Mouse (Mus musculus): ENCODE results near the gene Hand2.

Hand2 gene

GRCm38 (mm10) chr8:57324671-57325070 lies 3.9 kb downstream of the Hand2 start:
- DNase-seq (ENCODE audit: low spot score in 2 of 2): peak in 1 of 2 experiments; percentile 33

DNA sequence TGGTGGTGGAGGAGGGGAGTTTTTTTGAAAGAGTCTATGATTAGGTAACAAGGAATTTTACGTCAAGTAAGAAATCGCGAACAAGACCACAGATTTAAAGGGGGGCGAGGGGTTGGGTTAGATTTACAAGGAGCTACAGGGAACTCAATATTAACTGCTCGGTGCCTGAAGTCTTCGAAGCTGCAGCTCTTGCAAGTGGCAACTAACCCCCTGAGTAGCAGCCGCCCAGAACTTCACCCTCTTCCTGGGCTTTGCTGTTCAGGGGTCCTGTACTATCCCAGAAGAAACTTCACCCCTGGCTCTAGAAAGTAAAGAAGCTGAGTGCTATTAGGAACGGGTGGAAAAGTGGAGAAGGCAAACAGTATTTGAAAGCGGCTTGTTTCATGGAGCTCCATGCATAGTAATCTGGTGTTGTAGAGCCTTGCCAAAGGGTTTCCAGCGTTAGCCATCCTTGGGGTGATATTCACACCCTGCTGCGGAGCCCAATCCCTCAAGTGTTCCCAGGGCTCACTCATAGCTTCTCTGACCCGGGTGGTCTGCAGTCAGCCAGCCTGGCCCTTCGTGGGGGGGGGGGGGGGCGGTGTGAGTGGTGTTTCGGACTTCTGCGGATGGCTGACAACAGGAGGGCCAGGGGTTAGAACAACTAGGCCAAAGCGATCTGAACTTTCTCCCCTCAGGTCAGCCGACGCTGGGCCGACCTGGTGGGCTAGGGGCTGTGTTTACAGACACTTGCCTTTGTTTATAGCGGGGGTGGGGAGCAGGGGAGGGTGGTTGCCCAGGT lies 4.5 kb downstream of the Hand2 start:
- DNase-seq (ENCODE audit: low spot score in 2 of 2): peak in 1 of 2 experiments; percentile 54

- DNase-seq (ENCODE audit: low spot score in 2 of 2): peak in 1 of 2 experiments; percentile 48
Measured at GRCm38 (mm10) chr8:57326091-57327065, 5.6 kb downstream of the Hand2 start.

- no peak for DNase-seq (ENCODE audit: low spot score in 2 of 2)
Measured at GRCm38 (mm10) chr8:57327281-57328160, 6.7 kb downstream of the Hand2 start.

DNA sequence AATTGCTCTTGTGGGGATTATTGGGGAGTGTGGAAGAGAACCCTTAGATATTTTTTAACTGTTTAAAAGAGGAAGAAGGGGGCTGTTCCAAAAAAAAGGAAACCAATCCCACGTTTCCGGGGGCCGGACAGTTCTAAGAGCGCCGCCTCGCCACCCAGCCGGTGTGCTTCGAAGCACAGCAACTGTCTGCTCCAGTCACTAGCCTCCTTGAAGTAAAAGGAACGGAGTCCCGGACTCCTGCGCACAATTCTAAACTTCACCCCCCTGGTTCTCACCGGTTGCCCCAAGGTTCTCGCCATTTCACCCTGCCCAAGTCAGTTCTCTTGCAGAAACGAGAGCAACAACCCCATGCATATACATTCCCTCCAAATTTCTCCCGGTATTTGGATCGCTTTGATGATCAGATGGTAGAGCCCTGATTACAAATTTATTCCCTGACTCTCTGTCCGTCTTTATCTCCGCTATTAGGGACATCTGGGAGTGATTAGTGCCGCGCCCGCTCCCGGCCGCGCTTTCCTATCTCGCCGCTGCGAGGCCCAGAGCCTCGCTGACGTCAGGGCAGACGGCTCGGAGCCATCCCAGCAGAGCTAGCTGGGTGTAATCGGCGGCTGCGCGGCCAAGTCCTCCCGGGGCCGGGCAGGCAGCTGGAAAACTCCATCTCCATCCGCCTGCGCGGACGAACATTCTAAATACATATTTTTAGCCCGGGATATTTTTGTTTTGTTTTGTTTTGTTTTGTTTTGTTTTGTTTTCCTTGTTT lies 7.6 kb downstream of the Hand2 start:
- DNase-seq (ENCODE audit: low spot score in 2 of 2): peak; percentile 70 to 79

DNA sequence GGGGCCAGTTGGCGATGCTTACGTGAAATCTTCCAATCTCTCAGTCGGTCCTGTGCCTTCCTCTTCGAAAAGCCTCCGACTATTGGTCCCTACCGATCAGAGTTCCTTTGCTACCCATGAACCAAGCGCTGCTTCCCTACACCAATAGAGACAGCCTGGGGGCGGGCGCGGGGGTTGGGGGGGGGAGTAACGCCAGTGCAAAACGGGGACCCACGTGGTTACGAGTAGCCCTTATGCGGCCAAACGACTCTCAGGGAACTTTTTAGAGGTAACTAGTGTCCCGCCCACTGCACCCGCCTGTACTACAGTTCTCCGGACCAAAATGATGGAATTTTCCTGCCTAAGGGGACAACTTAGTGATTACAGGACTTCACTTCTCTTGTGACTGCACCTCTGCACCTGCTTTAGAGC lies 8.2 kb downstream of the Hand2 start:
- DNase-seq (ENCODE audit: low spot score in 2 of 2): no peak

- DNase-seq (ENCODE audit: low spot score in 2 of 2): no peak
Measured at GRCm38 (mm10) chr8:57330106-57330505, 9.3 kb downstream of the Hand2 start.

- peak; percentile 18 to 59 for DNase-seq (ENCODE audit: low spot score in 2 of 2)
Measured at GRCm38 (mm10) chr8:57331727-57332630, 11.2 kb downstream of the Hand2 start.

GRCm38 (mm10) chr8:57332676-57333482 lies 12.1 kb downstream of the Hand2 start:
- DNase-seq (ENCODE audit: low spot score in 2 of 2): peak in 1 of 2 experiments; percentile 55

- DNase-seq (ENCODE audit: low spot score in 2 of 2): peak; percentile 15 to 57
Measured at GRCm38 (mm10) chr8:57333483-57333770, 12.6 kb downstream of the Hand2 start.

DNA sequence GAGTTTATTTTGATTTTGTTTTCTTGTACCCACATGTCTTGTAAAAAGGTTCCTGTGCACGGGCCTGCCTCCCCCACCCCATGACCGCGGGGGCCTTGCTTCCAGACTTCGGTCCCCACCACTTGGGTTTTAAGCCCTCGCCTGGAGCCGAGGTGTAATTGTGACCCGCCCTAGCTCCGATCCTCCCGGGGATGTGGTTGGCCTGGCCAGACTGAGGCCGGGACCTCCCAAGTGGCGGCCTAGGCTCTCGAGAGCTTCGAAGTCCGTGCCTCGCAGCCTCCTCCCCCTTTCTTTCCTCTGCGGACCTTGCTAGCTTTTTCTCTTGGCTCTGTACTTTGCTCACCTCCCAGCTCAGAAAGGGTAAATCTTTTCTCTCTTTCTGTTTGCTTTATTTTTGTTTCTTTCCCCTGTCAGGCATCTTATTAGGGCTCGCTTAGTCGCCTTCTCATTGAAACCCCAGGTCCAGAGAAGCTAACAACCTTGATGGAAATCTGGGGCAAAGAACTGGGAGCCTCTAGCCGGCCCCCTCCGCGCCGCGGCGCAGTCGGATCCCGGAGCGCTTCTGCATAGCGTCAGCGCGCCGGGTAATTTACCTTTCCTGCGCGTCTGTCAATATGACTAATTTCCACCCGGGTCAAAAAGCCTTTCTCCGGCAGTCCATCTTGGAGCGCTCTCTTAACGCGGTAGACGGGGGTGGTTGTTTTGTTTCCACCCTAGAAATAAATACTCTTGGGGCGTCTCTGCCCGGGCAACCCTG lies 13.2 kb downstream of the Hand2 start:
- DNase-seq (ENCODE audit: low spot score in 2 of 2): peak; percentile 21 to 64

GRCm38 (mm10) chr8:57334714-57335113 lies 13.9 kb downstream of the Hand2 start:
- DNase-seq (ENCODE audit: low spot score in 2 of 2): no peak

GRCm38 (mm10) chr8:57337271-57338030 lies 16.7 kb downstream of the Hand2 start:
- no peak for DNase-seq (ENCODE audit: low spot score in 2 of 2)

GRCm38 (mm10) chr8:57339711-57340650 lies 19.2 kb downstream of the Hand2 start:
- no peak for DNase-seq (ENCODE audit: low spot score in 2 of 2)

- DNase-seq (ENCODE audit: low spot score in 2 of 2): peak in 1 of 2 experiments; percentile 67
Measured at GRCm38 (mm10) chr8:57340840-57341540, 20.2 kb downstream of the Hand2 start.

DNA sequence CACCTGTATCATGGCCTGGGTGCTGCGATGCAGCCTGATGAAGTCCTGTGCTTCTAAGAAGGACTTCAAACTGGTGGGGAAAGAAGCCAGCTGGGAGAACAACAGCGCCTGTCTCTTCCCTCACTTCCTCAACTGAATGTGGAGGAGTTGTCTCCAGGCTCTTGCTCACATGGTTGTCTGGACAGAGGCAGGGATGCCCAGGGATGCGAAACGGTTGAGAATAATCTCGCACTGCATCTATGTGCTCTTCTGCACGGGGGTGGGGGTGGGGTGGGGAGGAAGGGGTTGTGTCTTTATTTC lies 20.7 kb downstream of the Hand2 start:
- no peak for DNase-seq (ENCODE audit: low spot score in 2 of 2)

Measured in urinary bladder, postnatal 4 days (tissue).